In the genomic region with DNA sequence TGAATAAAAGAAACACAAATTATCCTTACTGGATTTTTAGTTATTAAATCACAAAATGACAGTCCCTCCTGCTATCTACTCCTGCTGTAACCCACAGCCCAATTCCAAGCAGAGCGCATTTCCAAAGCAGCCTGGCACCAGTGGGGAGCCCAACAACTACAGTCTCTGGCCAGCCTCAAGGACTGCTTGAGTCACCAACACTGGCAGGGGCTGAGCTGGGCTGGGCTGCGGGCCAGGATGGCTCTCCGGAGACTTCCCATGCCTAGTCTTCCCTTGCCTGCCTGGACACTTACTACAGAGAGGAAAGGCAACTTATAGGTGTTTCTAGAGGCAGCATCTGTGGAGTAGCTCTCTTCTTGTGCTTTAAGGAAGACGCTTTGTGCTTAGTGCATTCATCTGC, we compare ENCODE assay signal across 9 mouse cellular contexts. TPM values are rescaled to one million over a fixed set of nuclear protein-coding genes. Genes with fewer than 3 reads are reported as not detected.
DNase-seq lines count a peak whose midpoint lies in the region; ATAC-seq and TF ChIP-seq lines count a peak whose summit lies in the region.
"Had no signal": no experiment of that assay in that cellular context is flagged by ENCODE, and none has a peak within 500 bp of the region (broad histone marks: within the 10 kb centered on the region; RNA-seq: fewer than 3 reads in every experiment).

No protein-coding gene starts in this region.

- H3K27ac ChIP-seq in heart, embryonic 14.5 days (replicated peaks in 1 of 2; ENCODE audit: control insufficient read depth in 1 of 2, insufficient read depth in 1 of 2, low read depth in 2 of 2, low read length in 2 of 2): no peak overlapping the region
- H3K27ac ChIP-seq in lung, postnatal 0 days (ENCODE audit: low read length): no peak overlapping the region
- H3K27ac ChIP-seq in liver, postnatal 0 days (ENCODE audit: low read depth): no peak overlapping the region
- H3K27ac ChIP-seq: limb, embryonic 12.5 days had no signal

- no peak overlapping the region for H3K9ac ChIP-seq in heart, embryonic 14.5 days (ENCODE audit: low read length)
- no peak overlapping the region for H3K9ac ChIP-seq in lung, postnatal 0 days (replicated peaks; ENCODE audit: low read depth)
- no peak overlapping the region for H3K9ac ChIP-seq in liver, postnatal 0 days (replicated peaks)
- H3K9ac ChIP-seq: limb, embryonic 12.5 days had no signal

- 0 out of 2 replicates have a peak, but pooled peaks have one; percentile 49 for ATAC-seq in heart, embryonic 14.5 days (ENCODE audit: insufficient number of reproducible peaks, insufficient read depth, low FRiP score, low read depth)
- ATAC-seq in lung, postnatal 0 days: peak; percentile 64; the same call in 1 of the 2 replicates
- no peak for ATAC-seq in liver, postnatal 0 days

- WGBS in heart, embryonic 14.5 days: 59% methylated on average over 4 of the region's 4 CpGs
- 56% methylated on average over 4 of the region's 4 CpGs for WGBS in lung, postnatal 0 days
- WGBS in liver, postnatal 0 days (ENCODE audit: insufficient replicate concordance): 92% methylated on average over 4 of the region's 4 CpGs

- H3K4me1 ChIP-seq in heart, embryonic 14.5 days (ENCODE audit: control insufficient read depth in 2 of 2, insufficient read depth in 2 of 2, low read length in 2 of 2): 0 out of 4 replicates have a peak, but pooled peaks cover 0 to 4% of the 10 kb centered on the region in 2 experiments
- no peaks in the 10 kb centered on the region; the same call in 1 of the 2 replicates for H3K4me1 ChIP-seq in lung, postnatal 0 days (ENCODE audit: insufficient read depth, low read depth, low read length)
- peaks cover 4% of the 10 kb centered on the region; the same call in 1 of the 2 replicates for H3K4me1 ChIP-seq in liver, postnatal 0 days (ENCODE audit: insufficient read depth)
- H3K4me1 ChIP-seq: limb, embryonic 12.5 days had no signal

- DNase-seq in layer of hippocampus, adult 11-12 months (ENCODE audit: low spot score): peak; percentile 67
- DNase-seq in layer of hippocampus, adult 9-10 months (ENCODE audit: low spot score): no peak
- DNase-seq in cerebellum, adult 11 months: peak; percentile 91
- DNase-seq in lung, postnatal 0 days (ENCODE audit: low spot score): peak; percentile 34
- DNase-seq in kidney, adult 18-20 months: no peak
- no peak for DNase-seq in liver, postnatal 0 days
- DNase-seq in thymus, postnatal 36 days: no peak

- no peak overlapping the region for H3K4me3 ChIP-seq in heart, embryonic 14.5 days (ENCODE audit: control insufficient read depth in 1 of 2, insufficient read depth in 1 of 2, low read depth in 1 of 2, low read length in 2 of 2)
- H3K4me3 ChIP-seq in lung, postnatal 0 days (ENCODE audit: low read depth, low read length): no peak overlapping the region
- no peak overlapping the region for H3K4me3 ChIP-seq in liver, postnatal 0 days (ENCODE audit: low read depth, low read length)
- H3K4me3 ChIP-seq: limb, embryonic 12.5 days had no signal

- H3K9me3 ChIP-seq in heart, embryonic 14.5 days (ENCODE audit: control insufficient read depth, low read length): no peaks in the 10 kb centered on the region
- no peaks in the 10 kb centered on the region for H3K9me3 ChIP-seq in lung, postnatal 0 days (ENCODE audit: low read length)
- H3K9me3 ChIP-seq in liver, postnatal 0 days (ENCODE audit: low read length): no peaks in the 10 kb centered on the region
- H3K9me3 ChIP-seq: limb, embryonic 12.5 days had no signal

- TF ChIP-seq EP300 in lung, postnatal 0 days (IDR thresholded peaks at IDR 0.05): no peak
- no peak for TF ChIP-seq EP300 in liver, postnatal 0 days (IDR thresholded peaks at IDR 0.05; ENCODE audit: low read depth)

- H3K4me2 ChIP-seq in heart, embryonic 14.5 days (ENCODE audit: low read length): no peak overlapping the region
- no peak overlapping the region for H3K4me2 ChIP-seq in lung, postnatal 0 days (replicated peaks; ENCODE audit: low read depth, low read length)
- H3K4me2 ChIP-seq in liver, postnatal 0 days (ENCODE audit: low read depth, low read length): no peak overlapping the region
- H3K4me2 ChIP-seq: limb, embryonic 12.5 days had no signal

- no peaks in the 10 kb centered on the region for H3K27me3 ChIP-seq in heart, embryonic 14.5 days (ENCODE audit: control insufficient read depth, insufficient read depth, low read length)
- H3K27me3 ChIP-seq in lung, postnatal 0 days (replicated peaks; ENCODE audit: insufficient read depth, low read length): no peaks in the 10 kb centered on the region
- no peaks in the 10 kb centered on the region for H3K27me3 ChIP-seq in liver, postnatal 0 days (ENCODE audit: insufficient read depth, low read length)
- H3K27me3 ChIP-seq: limb, embryonic 12.5 days had no signal

- TF ChIP-seq CTCF in lung, postnatal 0 days (IDR thresholded peaks at IDR 0.05): no peak
- TF ChIP-seq CTCF in liver, postnatal 0 days (IDR thresholded peaks at IDR 0.05; ENCODE audit: low read depth): no peak

- H3K36me3 ChIP-seq in heart, embryonic 14.5 days (ENCODE audit: control insufficient read depth, insufficient read depth, low read length): peaks cover 64% of the 10 kb centered on the region
- peaks cover 18% of the 10 kb centered on the region for H3K36me3 ChIP-seq in lung, postnatal 0 days (ENCODE audit: insufficient read depth, low read length)
- peaks cover 55% of the 10 kb centered on the region for H3K36me3 ChIP-seq in liver, postnatal 0 days (replicated peaks; ENCODE audit: insufficient read depth, low read length)

RNA-seq across cellular contexts. Expression of gene Ppp2r1b, which starts 48.6 kb away (rescaled TPM):
- polyA plus RNA-seq in heart, embryonic 14.5 days (2014; fragmentation: Nextera tagmentation; extraction: Ambion mirVana): 38.8 and 39.4 TPM in 2 replicates
- polyA plus RNA-seq in lung, postnatal 0 days (2015; fragmentation: Nextera tagmentation; extraction: Ambion mirVana): 26.0 and 28.4 TPM in 2 replicates
- polyA plus RNA-seq in liver, postnatal 0 days (2015; fragmentation: Nextera tagmentation; extraction: Ambion mirVana): 18.8 and 29.0 TPM in 2 replicates

Comparison
In these comparisons a context has a peak if more than half of its experiments do, and no peak if none do; other contexts are left out.
1. DNase-seq: peak in layer of hippocampus, adult 11-12 months (single experiment), cerebellum, adult 11 months (single experiment) and lung, postnatal 0 days (single experiment); none in layer of hippocampus, adult 9-10 months (single experiment), kidney, adult 18-20 months (single experiment), liver, postnatal 0 days (single experiment) and thymus, postnatal 36 days (0 of 2).